Mouse (Mus musculus): Measurements from ENCODE around the gene Ano3.
"Not testable (repeated sequence)": the region's sequence is repeated elsewhere in the genome, so short reads cannot be mapped to it uniquely, and the experiment has no call there.

The Ano3 gene

GRCm38 (mm10) chr2:110950823-110951222 is at the start of gene Ano3:
TSS of gene Ano3 (minus strand) at chr2:110950923.
- DNase-seq (ENCODE audit: low read depth, low spot score) = not testable (repeated sequence)

- DNase-seq (ENCODE audit: low read depth, low spot score) = no peak
These were observed 39.3 kb upstream of the Ano3 start for GRCm38 (mm10) chr2:110990071-110990470.

- peak; percentile 18 for DNase-seq (ENCODE audit: low read depth, low spot score)
These were observed 38.8 kb upstream of the Ano3 start for GRCm38 (mm10) chr2:110989539-110989938.

GRCm38 (mm10) chr2:110985853-110986271 is 35.1 kb upstream of the Ano3 start:
- DNase-seq (ENCODE audit: low read depth, low spot score) = no peak

- DNase-seq (ENCODE audit: low read depth, low spot score) = peak; percentile 60
These were observed 31.0 kb upstream of the Ano3 start for GRCm38 (mm10) chr2:110981733-110982132.

GRCm38 (mm10) chr2:110979610-110980009 is 28.9 kb upstream of the Ano3 start:
- no peak for DNase-seq (ENCODE audit: low read depth, low spot score)

- no peak for DNase-seq (ENCODE audit: low read depth, low spot score)
These were observed 26.1 kb upstream of the Ano3 start for GRCm38 (mm10) chr2:110976871-110977270.

GRCm38 (mm10) chr2:110970158-110970557 is 19.4 kb upstream of the Ano3 start:
- no peak for DNase-seq (ENCODE audit: low read depth, low spot score)

- DNase-seq (ENCODE audit: low read depth, low spot score) = no peak
These were observed 14.7 kb upstream of the Ano3 start for GRCm38 (mm10) chr2:110965398-110965797.

GRCm38 (mm10) chr2:110950432-110950803 is 305 bp downstream of the Ano3 start:
- no peak for DNase-seq (ENCODE audit: low read depth, low spot score)

GRCm38 (mm10) chr2:110949679-110950431 is 868 bp downstream of the Ano3 start:
- peak; percentile 21 for DNase-seq (ENCODE audit: low read depth, low spot score)

- DNase-seq (ENCODE audit: low read depth, low spot score) = no peak
These were observed 5.6 kb downstream of the Ano3 start for GRCm38 (mm10) chr2:110945171-110945570.

- no peak for DNase-seq (ENCODE audit: low read depth, low spot score)
These were observed 15.0 kb downstream of the Ano3 start for GRCm38 (mm10) chr2:110935691-110936090.

GRCm38 (mm10) chr2:110929126-110929525 is 21.6 kb downstream of the Ano3 start:
- DNase-seq (ENCODE audit: low read depth, low spot score) = peak; percentile 25

- peak; percentile 2 for DNase-seq (ENCODE audit: low read depth, low spot score)
These were observed 41.2 kb downstream of the Ano3 start for GRCm38 (mm10) chr2:110909506-110909905.

GRCm38 (mm10) chr2:110906473-110906872 is 44.2 kb downstream of the Ano3 start:
- DNase-seq (ENCODE audit: low read depth, low spot score) = no peak

GRCm38 (mm10) chr2:110896477-110897270 is 54.0 kb downstream of the Ano3 start:
- DNase-seq (ENCODE audit: low read depth, low spot score) = no peak

- no peak for DNase-seq (ENCODE audit: low read depth, low spot score)
These were observed 79.1 kb downstream of the Ano3 start for GRCm38 (mm10) chr2:110871650-110872049.

- no peak for DNase-seq (ENCODE audit: low read depth, low spot score)
These were observed 85.1 kb downstream of the Ano3 start for GRCm38 (mm10) chr2:110865584-110865983.

- no peak for DNase-seq (ENCODE audit: low read depth, low spot score)
These were observed 87.3 kb downstream of the Ano3 start for GRCm38 (mm10) chr2:110863376-110863775.

- DNase-seq (ENCODE audit: low read depth, low spot score) = no peak
These were observed 111.0 kb downstream of the Ano3 start for GRCm38 (mm10) chr2:110839559-110840243.

GRCm38 (mm10) chr2:110816189-110816588 is 134.5 kb downstream of the Ano3 start:
- DNase-seq (ENCODE audit: low read depth, low spot score) = no peak

Measured in 3T3-L1 (cell line).